Mouse (Mus musculus) C3H10T1/2 (cell line): ENCODE measurements around the gene Klhl7. TPM values are rescaled to one million over a fixed set of nuclear protein-coding genes. Genes with fewer than 3 reads are reported as not detected.

Experiments
- polyA plus RNA-seq, 2 experiments: library from polyadenylated mRNA; unstranded; fragments of >200 nt; fragmentation: generic; extraction: Trizol; gene quantifications; one replicate each; pipeline ENCODE4 v1.2.1; 2012; ENCODE audit warnings: missing spikeins in 2 of 2

Gene Klhl7
- 1 to 10 TPM in 1 of 2 experiments, under 1 TPM in 1; 0.33 to 5.8 TPM for polyA plus RNA-seq

GRCm38 (mm10) chr5:24100106-24100809 is at the start of gene Klhl7:
Gene Klhl7, plus strand, starts transcription at chr5:24100605.

DNA sequence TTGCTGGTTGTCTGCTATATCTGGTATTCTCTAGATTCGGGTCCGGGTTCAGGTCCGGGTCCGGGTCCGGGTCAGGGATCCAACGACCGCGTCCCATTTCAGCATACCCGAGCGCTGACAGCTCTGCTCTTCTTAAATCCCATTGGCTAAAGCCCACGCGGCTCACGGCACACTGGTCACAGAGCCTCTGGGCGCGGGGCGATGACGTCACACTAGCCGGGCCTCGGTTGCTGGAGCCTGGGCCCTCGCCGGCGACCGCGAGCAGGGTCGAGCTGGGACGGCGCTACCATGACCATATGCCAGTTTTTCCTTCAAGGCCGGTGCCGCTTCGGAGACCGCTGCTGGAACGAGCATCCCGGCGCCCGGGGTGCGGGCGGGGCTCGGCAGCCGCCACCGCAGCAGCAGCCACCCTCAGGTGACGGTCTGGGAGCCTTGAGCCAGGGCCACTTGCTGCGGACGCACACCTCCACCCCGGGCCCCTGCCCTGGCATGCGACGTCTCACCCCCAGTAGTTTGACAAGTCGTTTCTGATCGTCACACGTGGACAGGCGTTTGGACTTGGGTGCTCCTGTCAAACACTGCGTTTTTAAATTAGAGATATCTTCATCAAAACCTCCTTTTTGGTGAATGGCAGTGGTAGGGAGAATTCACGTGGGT is 64.5 kb downstream of the Klhl7 start, which contains the start of gene Nupl2:
Nupl2 (plus strand) TSS at position 175 of the 657 bp plus-strand sequence.

Other genes starting within 250 kb of the Klhl7 start
- gene Fam126a, start 69.9 kb upstream of the Klhl7 start, polyA plus RNA-seq: 10 to 100 TPM in 1 of 2 experiments, 1 to 10 TPM in 1; 1.8 to 12.4 TPM
- gene Nupl2, start 64.4 kb downstream of the Klhl7 start, polyA plus RNA-seq: 1 to 10 TPM; 2.9 to 6.0 TPM